Mouse (Mus musculus) heart, embryonic 14.5 days (tissue): Measurements from ENCODE around the gene Ccdc91. TPM values are rescaled to one million over a fixed set of nuclear protein-coding genes. Genes with fewer than 3 reads are reported as not detected.

Experiments
- ATAC-seq: fragments of 200-750 bp; cut with Nextera tagmentation; 2 replicates; pipeline ENCODE4 v1.8.0; 2017; ENCODE audit warnings: low read depth, moderate TSS enrichment; ENCODE audit not compliant: insufficient number of reproducible peaks, insufficient read depth, low FRiP score
- H3K27ac ChIP-seq, 2 experiments: fragments of 200-500 bp in 1 of 2; fragments of 300-500 bp in 1 of 2; sonication (generic) in 1 of 2; replicated peaks in 1 of 2; 2 replicates each; pipeline ENCODE4 v1.5.1; 2012 to 2014; ENCODE audit warnings: low read depth in 2 of 2, low read length in 2 of 2, control low read depth in 1 of 2, mild to moderate bottlenecking in 1 of 2, mixed read lengths in 1 of 2; ENCODE audit not compliant: control insufficient read depth in 1 of 2, insufficient read depth in 1 of 2
- H3K27me3 ChIP-seq: fragments of 300-500 bp; sonication (generic); 2 replicates; pipeline ENCODE4 v1.6.1; 2014; ENCODE audit warnings: mild to moderate bottlenecking, low read length, control low read depth; ENCODE audit not compliant: control insufficient read depth, insufficient read depth
- H3K36me3 ChIP-seq: fragments of 300-500 bp; sonication (generic); 2 replicates; pipeline ENCODE4 v1.6.1; 2014; ENCODE audit warnings: mild to moderate bottlenecking, control low read depth, low read length, mixed read lengths; ENCODE audit not compliant: control insufficient read depth, insufficient read depth
- H3K4me1 ChIP-seq, 2 experiments: fragments of 200-500 bp in 1 of 2; fragments of 300-500 bp in 1 of 2; sonication (generic) in 1 of 2; 2 replicates each; pipeline ENCODE4 v1.6.1; 2012 to 2014; ENCODE audit warnings: low read length in 2 of 2, control low read depth in 1 of 2, mixed read lengths in 1 of 2; ENCODE audit not compliant: control insufficient read depth in 2 of 2, insufficient read depth in 2 of 2
- H3K4me2 ChIP-seq: fragments of 300-500 bp; sonication (generic); 2 replicates; pipeline ENCODE4 v1.6.1; 2014; ENCODE audit warnings: mild to moderate bottlenecking, low read length
- H3K4me3 ChIP-seq, 2 experiments: fragments of 200-500 bp in 1 of 2; fragments of 300-500 bp in 1 of 2; sonication (generic) in 1 of 2; 2 replicates each; pipeline ENCODE4 v1.5.1; 2012 to 2014; ENCODE audit warnings: low read length in 2 of 2, mild to moderate bottlenecking in 2 of 2, control low read depth in 1 of 2, low read depth in 1 of 2, moderate library complexity in 1 of 2; ENCODE audit not compliant: control insufficient read depth in 1 of 2, insufficient read depth in 1 of 2
- H3K9ac ChIP-seq: fragments of 300-500 bp; sonication (generic); 2 replicates; pipeline ENCODE4 v1.6.1; 2014; ENCODE audit warnings: mild to moderate bottlenecking, low read length
- H3K9me3 ChIP-seq: fragments of 300-500 bp; sonication (generic); 2 replicates; pipeline ENCODE4 v1.6.1; 2016; ENCODE audit warnings: low read length, control low read depth; ENCODE audit not compliant: control insufficient read depth
- WGBS: fragments of 180-500 bp; shearing (Covaris S2); extraction: QIAGEN DNeasy Blood & Tissue Kit; methylation state at CpG from one replicate; pipeline ENCODE4 v1.1.7; 2014; 5-methylcytosine and 5-hydroxymethylcytosine counted together
- polyA plus RNA-seq: library from polyadenylated mRNA; unstranded; fragments of >200 nt; fragmentation: Nextera tagmentation; extraction: Ambion mirVana; gene quantifications from 2 replicates; pipeline ENCODE4 v1.2.1, GENCODE M21; 2014

Ccdc91 gene
- polyA plus RNA-seq, 1 experiment from 2014 or later: 25.1 TPM

- Histone ChIP-seq H3K36me3 (no peaks in the 10 kb centered on the region), H3K4me3 (no peak overlapping the region), H3K27ac (peak overlapping the region; percentile 8 to 21; a peak in 2 of 4 replicates), H3K9me3 (no peaks in the 10 kb centered on the region), H3K9ac (no peak overlapping the region), H3K4me2 (no peak overlapping the region), H3K27me3 (no peaks in the 10 kb centered on the region), H3K4me1 (peaks cover 10 to 19% of the 10 kb centered on the region in 2 experiments)
- 72% methylated on average over 3 of the region's 3 CpGs for WGBS
- no peak for ATAC-seq
These were observed 147.5 kb downstream of the Ccdc91 start for GRCm38 (mm10) chr6:147623142-147623541.

DNA sequence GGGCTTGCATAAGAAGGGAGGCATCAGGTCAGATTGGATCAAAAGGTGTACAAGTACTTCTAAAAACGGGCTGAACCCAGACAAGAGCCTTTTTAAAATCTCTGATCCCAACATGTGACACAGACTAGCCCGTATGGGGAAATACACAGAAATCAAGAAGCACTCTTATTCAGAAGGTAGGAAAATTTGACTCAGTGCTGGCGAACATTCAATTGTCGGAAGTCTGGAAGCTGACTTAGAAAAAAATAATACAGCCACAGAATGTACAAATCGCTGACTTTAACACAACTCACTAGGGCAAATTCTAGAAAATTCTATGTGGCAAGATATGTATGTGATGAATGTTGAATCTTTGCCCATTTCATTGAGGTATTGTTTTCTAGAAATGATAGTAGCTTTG lies 160.8 kb downstream of the Ccdc91 start:
- no peaks in the 10 kb centered on the region for H3K36me3 ChIP-seq
- no peaks in the 10 kb centered on the region for H3K9me3 ChIP-seq
- H3K27me3 ChIP-seq: no peaks in the 10 kb centered on the region
- ATAC-seq: no peak
- H3K4me2 ChIP-seq: no peak overlapping the region
- 62% methylated on average over 5 of the region's 5 CpGs for WGBS
- no peaks in the 10 kb centered on the region for H3K4me1 ChIP-seq
- H3K4me3 ChIP-seq: no peak overlapping the region
- H3K27ac ChIP-seq: 0 out of 4 replicates have a peak overlapping the region, but pooled peaks of 1 of the 2 experiments have one; percentile 4
- no peak overlapping the region for H3K9ac ChIP-seq

GRCm38 (mm10) chr6:147643875-147644274 lies 168.2 kb downstream of the Ccdc91 start:
- no peak overlapping the region for H3K4me2 ChIP-seq
- H3K27me3 ChIP-seq: no peaks in the 10 kb centered on the region
- no peak overlapping the region for H3K9ac ChIP-seq
- 70% methylated on average over 7 of the region's 7 CpGs for WGBS
- no peak overlapping the region for H3K4me3 ChIP-seq
- no peak for ATAC-seq
- no peaks in the 10 kb centered on the region for H3K9me3 ChIP-seq
- no peak overlapping the region for H3K27ac ChIP-seq
- H3K36me3 ChIP-seq: no peaks in the 10 kb centered on the region
- no peaks in the 10 kb centered on the region; a peak in 1 of 4 replicates for H3K4me1 ChIP-seq

DNA sequence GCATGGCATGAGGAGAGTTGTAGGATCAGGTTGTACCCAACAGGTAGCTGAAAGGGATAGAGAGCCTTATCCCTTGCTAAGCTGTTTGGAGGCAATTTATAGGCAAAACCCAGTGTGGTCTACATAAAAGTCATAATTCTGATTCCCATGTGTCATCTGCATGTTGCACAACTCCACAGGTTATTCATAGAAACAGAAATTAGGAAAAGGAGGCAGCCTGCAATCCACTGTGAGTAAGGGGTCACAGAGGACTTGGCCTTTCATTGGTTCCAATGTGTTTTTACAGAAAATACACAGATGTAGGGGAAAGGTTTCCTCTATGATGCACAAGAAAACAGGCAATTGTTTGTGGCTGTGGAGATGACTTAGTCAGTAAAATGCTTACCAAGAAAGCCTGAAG lies 168.8 kb downstream of the Ccdc91 start:
- Histone ChIP-seq H3K9ac (no peak overlapping the region), H3K4me3 (no peak overlapping the region), H3K27ac (no peak overlapping the region), H3K4me2 (no peak overlapping the region), H3K27me3 (no peaks in the 10 kb centered on the region), H3K4me1 (no peaks in the 10 kb centered on the region; a peak in 1 of 4 replicates), H3K9me3 (no peaks in the 10 kb centered on the region), H3K36me3 (no peaks in the 10 kb centered on the region)
- no peak for ATAC-seq

GRCm38 (mm10) chr6:147646401-147646968 lies 170.9 kb downstream of the Ccdc91 start:
- Histone ChIP-seq H3K27ac (no peak overlapping the region), H3K9me3 (no peaks in the 10 kb centered on the region), H3K36me3 (no peaks in the 10 kb centered on the region), H3K27me3 (no peaks in the 10 kb centered on the region), H3K4me1 (no peaks in the 10 kb centered on the region; a peak in 1 of 4 replicates), H3K4me3 (no peak overlapping the region), H3K9ac (no peak overlapping the region), H3K4me2 (no peak overlapping the region)
- 59% methylated on average over 11 of the region's 11 CpGs for WGBS
- ATAC-seq: no peak

DNA sequence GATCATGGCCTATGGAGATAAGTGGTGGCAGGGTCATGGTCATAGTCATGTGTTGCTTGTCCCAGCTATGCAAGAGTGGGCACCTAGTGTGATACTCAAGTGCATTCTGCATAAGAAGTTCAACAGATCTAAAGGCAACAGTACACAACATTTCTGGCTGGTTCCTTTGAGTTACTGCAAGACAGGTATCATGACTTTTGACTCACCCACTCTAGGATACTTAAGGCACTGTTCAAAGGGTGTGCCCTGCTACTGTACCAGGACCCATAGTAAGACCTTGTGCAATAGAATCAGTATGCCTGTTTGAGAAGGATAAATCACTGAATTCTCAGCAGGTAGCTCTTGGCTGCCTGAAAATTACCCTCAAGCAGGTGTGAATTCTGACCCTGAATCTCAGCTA lies 182.4 kb downstream of the Ccdc91 start:
- H3K36me3 ChIP-seq: no peaks in the 10 kb centered on the region
- H3K4me2 ChIP-seq: no peak overlapping the region
- H3K9ac ChIP-seq: no peak overlapping the region
- H3K27me3 ChIP-seq: no peaks in the 10 kb centered on the region
- H3K9me3 ChIP-seq: no peaks in the 10 kb centered on the region
- no peaks in the 10 kb centered on the region for H3K4me1 ChIP-seq
- no peak for ATAC-seq
- no peak overlapping the region for H3K27ac ChIP-seq
- H3K4me3 ChIP-seq: no peak overlapping the region

GRCm38 (mm10) chr6:147660718-147661117 lies 185.1 kb downstream of the Ccdc91 start:
- ATAC-seq: no peak
- Histone ChIP-seq H3K4me1 (peaks cover 0 to under 1% of the 10 kb centered on the region in 2 experiments; a peak in 1 of 4 replicates), H3K27ac (no peak overlapping the region), H3K9me3 (no peaks in the 10 kb centered on the region), H3K27me3 (no peaks in the 10 kb centered on the region), H3K36me3 (no peaks in the 10 kb centered on the region), H3K4me3 (no peak overlapping the region), H3K4me2 (no peak overlapping the region), H3K9ac (no peak overlapping the region)
- WGBS: 57% methylated on average over 1 of the region's 1 CpGs

- Histone ChIP-seq H3K36me3 (no peaks in the 10 kb centered on the region), H3K27me3 (no peaks in the 10 kb centered on the region), H3K27ac (no peak overlapping the region), H3K4me3 (no peak overlapping the region), H3K9ac (no peak overlapping the region), H3K4me1 (peaks cover 0 to 2% of the 10 kb centered on the region in 2 experiments; a peak in 1 of 4 replicates), H3K4me2 (no peak overlapping the region), H3K9me3 (no peaks in the 10 kb centered on the region)
- WGBS: 74% methylated on average over 4 of the region's 4 CpGs
- no peak for ATAC-seq
These were observed 186.2 kb downstream of the Ccdc91 start for GRCm38 (mm10) chr6:147661841-147662240.
